Mouse (Mus musculus) CH12.LX (cell line): ENCODE results near the gene Plekha8. TPM values are rescaled to one million over a fixed set of nuclear protein-coding genes. Genes with fewer than 3 reads are reported as not detected.

ENCODE experiments used
- DNase-seq: peaks from one replicate; pipeline ENCODE4 v3.0.0-alpha.2; 2013; ENCODE audit errors: extremely low read depth
- H3K27ac ChIP-seq: 2 replicates; pipeline ENCODE4 v1.5.1; 2012; ENCODE audit warnings: low read depth, mild to moderate bottlenecking, control low read depth, moderate library complexity; ENCODE audit not compliant: insufficient read depth
- H3K27me3 ChIP-seq: replicated peaks from 2 replicates; pipeline ENCODE3; 2012; ENCODE audit warnings: inconsistent platforms
- H3K36me3 ChIP-seq, 2 experiments: replicated peaks in 1 of 2; 2 replicates each; pipeline versions ENCODE3 to v1.6.1; 2012; ENCODE audit warnings: inconsistent platforms in 1 of 2, low read length in 1 of 2, mild to moderate bottlenecking in 1 of 2, mixed read lengths in 1 of 2, moderate library complexity in 1 of 2; ENCODE audit not compliant: control insufficient read depth in 1 of 2, insufficient read depth in 1 of 2
- H3K4me1 ChIP-seq, 2 experiments: 2 replicates each; pipeline ENCODE4 v1.6.1; 2012; ENCODE audit warnings: inconsistent platforms in 1 of 2, moderate library complexity in 1 of 2; ENCODE audit not compliant: insufficient read depth in 2 of 2, control insufficient read depth in 1 of 2
- H3K4me2 ChIP-seq: 2 replicates; pipeline ENCODE4 v1.6.1; 2012; ENCODE audit warnings: low read depth, mild to moderate bottlenecking, control low read depth; ENCODE audit not compliant: poor library complexity, insufficient read depth, severe bottlenecking
- H3K4me3 ChIP-seq, 3 experiments: fragments of 150-350 bp in 1 of 3; sonication (generic) in 1 of 3; replicated peaks in 1 of 3; 2 replicates each; pipeline versions ENCODE3 to v1.5.1; 2011 to 2012; ENCODE audit warnings: low read depth in 2 of 3, low read length in 2 of 3, mild to moderate bottlenecking in 2 of 3, moderate library complexity in 2 of 3, control low read depth in 1 of 3, improper control_type of control experiment in 1 of 3, inconsistent platforms in 1 of 3, mixed read lengths in 1 of 3; ENCODE audit not compliant: poor library complexity in 1 of 3
- H3K79me2 ChIP-seq: replicated peaks from 2 replicates; pipeline ENCODE4 v1.6.1; 2012; ENCODE audit warnings: mild to moderate bottlenecking, moderate library complexity; ENCODE audit not compliant: control insufficient read depth, poor library complexity, insufficient read depth, severe bottlenecking; ENCODE audit errors: extremely low read depth
- H3K9ac ChIP-seq: 2 replicates; pipeline ENCODE4 v1.6.1; 2012; ENCODE audit warnings: low read depth, mild to moderate bottlenecking, control low read depth, moderate library complexity; ENCODE audit not compliant: insufficient read depth
- H3K9me3 ChIP-seq: replicated peaks from 2 replicates; pipeline ENCODE3; 2012; ENCODE audit warnings: low read length, inconsistent platforms, mixed read lengths
- CHD1 ChIP-seq: IDR thresholded peaks from 2 replicates; pipeline ENCODE4 v1.6.1; 2012; ENCODE audit warnings: low read depth, low read length, improper control_type of control experiment, inconsistent platforms
- CTCF ChIP-seq, 2 experiments: IDR thresholded peaks in 1 of 2; conservative IDR thresholded peaks in 1 of 2; 2 replicates each; pipeline ENCODE4 v1.5.1; 2011 to 2012; ENCODE audit warnings: low read depth in 2 of 2, low read length in 2 of 2, improper control_type of control experiment in 1 of 2, inconsistent platforms in 1 of 2, mild to moderate bottlenecking in 1 of 2, moderate library complexity in 1 of 2
- E2F4 ChIP-seq: IDR thresholded peaks from 2 replicates; pipeline ENCODE4 v1.6.1; 2011; ENCODE audit warnings: low read depth, low read length, improper control_type of control experiment; ENCODE audit not compliant: insufficient replicate concordance
- ELF1 ChIP-seq: IDR thresholded peaks from 2 replicates; pipeline ENCODE4 v1.6.1; 2014; ENCODE audit warnings: low read depth, mild to moderate bottlenecking, inconsistent platforms, low read length, improper control_type of control experiment
- EP300 ChIP-seq: IDR thresholded peaks from 2 replicates; pipeline ENCODE4 v1.6.1; 2011; ENCODE audit warnings: low read length, improper control_type of control experiment
- ETS1 ChIP-seq: conservative IDR thresholded peaks from 2 replicates; pipeline ENCODE4 v1.6.1; 2012; ENCODE audit warnings: low read depth, mild to moderate bottlenecking, inconsistent platforms, low read length, improper control_type of control experiment, moderate library complexity
- HCFC1 ChIP-seq: IDR thresholded peaks from 2 replicates; pipeline ENCODE4 v1.6.1; 2012; ENCODE audit warnings: low read depth, mild to moderate bottlenecking, inconsistent platforms, low read length, improper control_type of control experiment
- IRF4 ChIP-seq: IDR thresholded peaks from 2 replicates; pipeline ENCODE4 v1.6.1; 2014; ENCODE audit warnings: low read depth, mild to moderate bottlenecking, inconsistent platforms, low read length, improper control_type of control experiment
- JUN ChIP-seq: IDR thresholded peaks from 2 replicates; pipeline ENCODE4 v1.6.1; 2011; ENCODE audit warnings: low read depth, mild to moderate bottlenecking, low read length, improper control_type of control experiment, moderate library complexity; ENCODE audit not compliant: insufficient read depth
- JUND ChIP-seq: conservative IDR thresholded peaks from 2 replicates; pipeline ENCODE4 v1.6.1; 2011; ENCODE audit warnings: low read depth, low read length, improper control_type of control experiment
- KAT2A ChIP-seq: IDR thresholded peaks from 2 replicates; pipeline ENCODE4 v1.6.1; 2012; ENCODE audit warnings: low read length, improper control_type of control experiment, inconsistent platforms; ENCODE audit not compliant: insufficient replicate concordance
- MAFK ChIP-seq: IDR thresholded peaks from 2 replicates; pipeline ENCODE4 v1.6.1; 2011; ENCODE audit warnings: low read length, improper control_type of control experiment; ENCODE audit not compliant: insufficient replicate concordance
- MAX ChIP-seq: IDR thresholded peaks from 2 replicates; pipeline ENCODE4 v1.6.1; 2011; ENCODE audit warnings: low read length, improper control_type of control experiment
- MAZ ChIP-seq: IDR thresholded peaks from 2 replicates; pipeline ENCODE4 v1.6.1; 2012; ENCODE audit warnings: low read depth, mild to moderate bottlenecking, inconsistent platforms, low read length, improper control_type of control experiment, moderate library complexity
- MXI1 ChIP-seq: IDR thresholded peaks from 2 replicates; pipeline ENCODE4 v1.6.1; 2011; ENCODE audit warnings: mild to moderate bottlenecking, low read depth, low read length, improper control_type of control experiment
- NRF1 ChIP-seq: IDR thresholded peaks from 2 replicates; pipeline ENCODE4 v1.6.1; 2014; ENCODE audit warnings: low read depth, mild to moderate bottlenecking, inconsistent platforms, low read length, improper control_type of control experiment, moderate library complexity
- PAX5 ChIP-seq: IDR thresholded peaks from 2 replicates; pipeline ENCODE4 v1.6.1; 2012; ENCODE audit warnings: low read length, inconsistent platforms, mixed read lengths
- POLR2A ChIP-seq: IDR thresholded peaks from 2 replicates; pipeline ENCODE4 v1.6.1; 2011; ENCODE audit warnings: low read depth, mild to moderate bottlenecking, improper control_type of control experiment, low read length
- POLR2AphosphoS2 ChIP-seq: IDR thresholded peaks from 2 replicates; pipeline ENCODE4 v1.6.1; 2011; ENCODE audit warnings: low read depth, low read length, improper control_type of control experiment
- RAD21 ChIP-seq: IDR thresholded peaks from 2 replicates; pipeline ENCODE4 v1.6.1; 2011; ENCODE audit warnings: low read depth, mild to moderate bottlenecking, low read length, improper control_type of control experiment, moderate library complexity
- RCOR1 ChIP-seq: conservative IDR thresholded peaks from 2 replicates; pipeline ENCODE4 v1.6.1; 2012; ENCODE audit warnings: low read depth, mild to moderate bottlenecking, inconsistent platforms, low read length, improper control_type of control experiment
- SIN3A ChIP-seq: IDR thresholded peaks from 2 replicates; pipeline ENCODE4 v1.6.1; 2012; ENCODE audit warnings: low read length, improper control_type of control experiment, inconsistent platforms
- SMC3 ChIP-seq: IDR thresholded peaks from 2 replicates; pipeline ENCODE4 v1.6.1; 2011; ENCODE audit warnings: low read depth, low read length, improper control_type of control experiment
- TBP ChIP-seq: conservative IDR thresholded peaks from 2 replicates; pipeline ENCODE4 v1.6.1; 2011; ENCODE audit warnings: low read depth, low read length, improper control_type of control experiment
- TCF12 ChIP-seq: IDR thresholded peaks from 2 replicates; pipeline ENCODE4 v1.6.1; 2014; ENCODE audit warnings: low read depth, mild to moderate bottlenecking, inconsistent platforms, low read length, improper control_type of control experiment
- UBTF ChIP-seq: IDR thresholded peaks from 2 replicates; pipeline ENCODE4 v1.6.1; 2012; ENCODE audit warnings: low read depth, mild to moderate bottlenecking, inconsistent platforms, low read length, improper control_type of control experiment, moderate library complexity
- ZKSCAN1 ChIP-seq: IDR thresholded peaks from 2 replicates; pipeline ENCODE4 v1.6.1; 2012; ENCODE audit warnings: low read depth, inconsistent platforms, low read length, improper control_type of control experiment, borderline replicate concordance
- dilution Hi-C: fragments of 300-500 bp; cut with MboI; formaldehyde crosslinking; loops from 2 replicates; pipeline ENCODE4 v1.14.3; 2020; ENCODE audit warnings: low sequenced_read_pairs; ENCODE audit not compliant: extremely low pct_unique_long_range_greater_than_20kb, extremely low pct_ligation_motif_present
- in situ Hi-C: fragments of 300-500 bp; cut with MboI; formaldehyde crosslinking; loops from 3 replicates; pipeline ENCODE4 v1.14.3; 2019; ENCODE audit warnings: low sequenced_read_pairs, low pct_ligation_motif_present, low pct_unique_long_range_greater_than_20kb, mixed read lengths
- polyA plus RNA-seq: library from polyadenylated mRNA; unstranded; fragments of >175 nt; gene quantifications from 2 replicates; pipeline ENCODE4 v1.2.1, GENCODE M21; 2012; ENCODE audit warnings: low read depth; ENCODE audit not compliant: insufficient read length
- total RNA-seq, 2 experiments: library from RNA; depleted of rRNA; stranded (reverse); fragments of 300-350 nt in 1 of 2; fragments of >200 nt in 1 of 2; gene quantifications; 2 replicates each; pipeline ENCODE4 v1.2.3; 2012 to 2014

The Plekha8 gene
- total and polyA plus RNA-seq, 3 experiments: 5.8 to 10.2 (median 9.8) TPM

- DNase-seq: no peak
- peaks cover 0 to 19% of the 10 kb centered on the region in 2 experiments; a peak in 3 of 4 replicates for H3K4me1 ChIP-seq
- no peak for TF ChIP-seq POLR2A
- TF ChIP-seq RCOR1: no peak
- no peak for TF ChIP-seq PAX5
- no peak for TF ChIP-seq TBP
- no peak for TF ChIP-seq MAZ
- no peak for TF ChIP-seq ETS1
- TF ChIP-seq MAX: no peak
- TF ChIP-seq CHD1: no peak
- TF ChIP-seq RAD21: no peak
- TF ChIP-seq HCFC1: no peak
- TF ChIP-seq JUND: no peak
- TF ChIP-seq MXI1: no peak
- no peak for TF ChIP-seq SMC3
- TF ChIP-seq NRF1: no peak
- TF ChIP-seq UBTF: no peak
- no peak for TF ChIP-seq ZKSCAN1
- TF ChIP-seq CTCF (conservative IDR thresholded peaks at IDR 0.05 in 1 of 2, IDR thresholded peaks at IDR 0.05 in 1 of 2; ENCODE audit: low read depth in 2 of 2, low read length in 2 of 2): no peak
- no peak for TF ChIP-seq SIN3A
- TF ChIP-seq E2F4: no peak
- dilution Hi-C loops (no loop called here), in situ Hi-C loops (no loop called here)
- H3K79me2 ChIP-seq: no peaks in the 10 kb centered on the region
- no peak overlapping the region for H3K9ac ChIP-seq
- no peak overlapping the region for H3K27ac ChIP-seq
- no peaks in the 10 kb centered on the region for H3K9me3 ChIP-seq
- H3K27me3 ChIP-seq: no peaks in the 10 kb centered on the region
- no peaks in the 10 kb centered on the region for H3K36me3 ChIP-seq
- H3K4me3 ChIP-seq: no peak overlapping the region
- H3K4me2 ChIP-seq: no peak overlapping the region
Observed at GRCm38 (mm10) chr6:54555816-54556215, 39.1 kb upstream of the Plekha8 start.

GRCm38 (mm10) chr6:54557671-54558070 lies 37.2 kb upstream of the Plekha8 start:
- TF ChIP-seq KAT2A (no peak), POLR2AphosphoS2 (no peak), ELF1 (no peak), CHD1 (no peak), JUN (no peak), MXI1 (no peak), RAD21 (no peak), RCOR1 (no peak), IRF4 (no peak), MAFK (no peak), MAX (no peak), E2F4 (no peak), EP300 (no peak), CTCF (conservative IDR thresholded peaks at IDR 0.05 in 1 of 2, IDR thresholded peaks at IDR 0.05 in 1 of 2; ENCODE audit: low read depth in 2 of 2, low read length in 2 of 2) (no peak), TCF12 (no peak), POLR2A (no peak)
- dilution Hi-C loops (no loop called here), in situ Hi-C loops (no loop called here)
- H3K4me2 ChIP-seq: no peak overlapping the region
- H3K4me1 ChIP-seq: peaks cover 0 to 19% of the 10 kb centered on the region in 2 experiments; a peak in 3 of 4 replicates
- H3K9me3 ChIP-seq: no peaks in the 10 kb centered on the region
- no peak for DNase-seq
- no peaks in the 10 kb centered on the region for H3K36me3 ChIP-seq
- no peak overlapping the region for H3K9ac ChIP-seq
- H3K27ac ChIP-seq: no peak overlapping the region
- no peaks in the 10 kb centered on the region for H3K27me3 ChIP-seq
- no peaks in the 10 kb centered on the region for H3K79me2 ChIP-seq
- no peak overlapping the region for H3K4me3 ChIP-seq
